Mouse (Mus musculus) adrenal gland (tissue): ENCODE data around the gene Aym1.

ENCODE experiments used
- intact Hi-C: fragments of 180-260 bp; cut with DNase I; formaldehyde crosslinking; loops from one replicate; pipeline ENCODE4 v1.15.1; 2025

Gene Aym1

DNA sequence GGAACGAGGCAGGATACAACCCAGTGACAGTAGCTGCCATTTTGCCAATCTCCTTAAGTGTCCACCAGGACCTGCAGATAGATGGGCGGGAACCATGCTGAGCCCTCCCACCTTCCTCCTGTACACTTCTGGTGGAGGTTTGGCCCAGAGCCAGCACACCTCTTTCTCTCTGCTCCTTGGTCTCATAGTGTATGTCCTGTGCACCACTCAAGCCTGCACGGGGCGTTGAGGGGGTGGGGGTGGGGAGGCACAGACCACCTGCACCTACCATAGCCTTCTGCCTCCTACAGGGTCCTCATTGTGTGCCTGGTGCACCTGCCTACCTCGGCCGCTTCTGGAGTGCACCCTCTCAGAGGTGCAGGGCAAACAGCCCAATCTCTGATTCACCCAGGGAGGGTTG is 4.5 kb upstream of the Aym1 start:
- intact Hi-C loops, result no loop called here

DNA sequence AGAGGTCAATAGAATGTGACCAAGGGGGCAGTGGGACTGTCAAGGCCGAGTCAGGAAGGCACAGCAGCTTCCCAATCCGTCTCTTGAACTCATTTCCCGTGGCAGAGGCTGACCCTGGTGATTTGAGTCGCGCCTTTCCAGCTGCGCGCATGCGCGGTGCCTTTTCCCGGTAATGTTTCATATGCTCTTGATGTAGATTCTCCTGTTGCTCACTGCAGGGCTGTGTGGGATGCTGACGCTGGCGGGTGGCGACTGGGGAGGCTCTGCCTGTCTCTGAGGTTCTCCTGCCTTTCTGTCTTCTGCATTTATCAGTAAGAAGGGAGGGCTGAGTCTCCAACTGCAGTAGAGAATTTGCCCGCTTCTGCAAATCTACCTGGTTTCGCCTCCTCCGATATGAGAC is 2.8 kb upstream of the Aym1 start:
- intact Hi-C loops, result no loop called here

DNA sequence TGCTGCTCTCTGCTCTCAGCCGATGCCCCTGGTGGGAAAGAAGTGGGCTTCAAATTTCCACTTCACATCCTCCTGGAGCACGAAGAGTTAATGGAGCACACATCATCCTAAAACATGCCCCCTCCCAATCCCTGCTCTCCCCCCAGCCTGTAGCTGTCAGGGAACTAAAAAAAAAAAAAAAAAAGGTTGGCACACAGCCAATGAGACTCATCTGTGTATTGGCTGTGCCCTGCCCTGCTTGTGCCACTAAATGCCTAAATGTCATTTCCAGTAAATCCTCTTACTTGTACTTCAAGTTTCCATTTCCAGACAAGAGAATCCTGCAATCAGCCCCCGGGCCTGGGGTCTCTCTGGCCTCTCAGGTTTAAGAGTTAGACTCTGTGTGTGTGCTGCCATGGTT is 562 bp downstream of the Aym1 start:
- intact Hi-C loops, result no loop called here

DNA sequence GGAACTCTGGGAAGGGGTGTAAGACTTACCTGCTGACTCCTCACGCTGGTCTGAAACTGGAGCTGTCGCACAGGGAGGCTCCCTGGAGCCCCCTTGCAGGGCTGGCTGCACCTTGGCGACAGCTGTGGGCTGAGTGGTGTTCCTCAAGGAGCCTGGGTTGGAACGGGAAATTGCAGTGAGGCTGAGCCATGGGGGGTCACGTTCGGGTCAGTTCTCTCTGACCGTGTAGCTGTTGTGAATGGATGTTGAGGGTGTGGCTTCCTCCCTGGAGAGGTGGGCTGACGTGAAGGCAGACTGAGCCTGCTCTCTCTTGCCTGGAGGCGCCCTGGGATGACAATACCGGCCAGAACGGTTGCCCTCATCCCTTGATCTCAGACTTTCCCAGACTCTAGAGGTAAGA is 1.7 kb downstream of the Aym1 start:
- intact Hi-C loops, result no loop called here

DNA sequence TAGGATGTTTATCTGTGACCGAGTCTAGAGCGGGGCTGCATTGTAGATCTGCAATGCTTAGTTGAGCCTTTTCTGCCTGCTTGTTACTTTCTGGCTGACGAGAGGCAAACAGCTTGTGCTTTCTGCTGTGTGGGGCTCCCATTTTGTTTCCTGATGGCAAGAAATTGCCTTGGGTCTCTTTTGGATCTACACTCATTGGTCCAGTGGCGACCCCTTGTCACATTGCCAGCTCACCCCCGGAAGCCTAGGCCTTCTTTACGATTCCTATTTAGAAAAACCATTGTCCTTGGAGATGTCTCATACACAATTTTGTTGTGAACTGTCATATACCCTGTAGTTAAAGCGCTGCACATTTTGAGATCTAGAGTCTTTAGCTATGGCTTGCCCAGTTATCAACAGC is 4.2 kb downstream of the Aym1 start:
- intact Hi-C loops, result loop anchor here (10.0 kb wide), 2 partner anchors 454 to 484 kb away; no protein-coding TSS in a partner anchor

DNA sequence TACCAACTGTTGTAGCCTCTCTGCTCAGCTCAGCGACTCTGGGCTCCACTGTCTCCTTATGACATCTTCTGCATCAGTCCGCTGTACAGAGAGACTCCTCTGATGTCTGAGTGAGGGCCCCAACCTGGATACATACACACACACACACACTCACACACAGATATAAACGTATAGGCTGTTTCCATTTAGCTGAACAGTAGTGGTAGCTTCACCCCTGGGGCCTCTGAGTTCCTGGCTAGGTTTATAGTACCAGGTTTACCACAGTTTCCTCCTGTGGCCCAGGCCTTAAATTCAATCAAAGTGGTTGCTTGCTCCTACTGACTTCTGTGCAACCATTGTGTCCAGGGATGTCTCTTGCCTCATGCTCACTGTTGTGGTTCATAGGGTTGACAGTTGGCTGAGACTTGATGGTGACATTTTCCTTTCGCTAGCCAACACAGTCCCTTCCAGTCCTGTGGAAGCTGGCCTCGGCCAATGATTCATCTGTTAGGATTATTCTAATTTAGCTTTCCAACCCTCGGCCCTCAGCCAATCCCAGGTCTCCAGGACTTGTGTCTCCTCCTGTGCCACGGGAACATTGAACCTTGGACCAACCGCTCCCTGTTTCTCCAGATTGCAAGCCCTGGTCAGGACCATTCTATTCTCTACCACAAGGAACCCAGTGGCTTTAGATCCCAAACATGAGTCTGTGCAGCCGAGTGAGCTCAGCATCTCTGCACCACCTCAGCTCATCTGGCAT is 5.3 kb downstream of the Aym1 start:
- intact Hi-C loops, result loop anchor here (10.0 kb wide), 2 partner anchors 452 to 482 kb away; no protein-coding TSS in a partner anchor

DNA sequence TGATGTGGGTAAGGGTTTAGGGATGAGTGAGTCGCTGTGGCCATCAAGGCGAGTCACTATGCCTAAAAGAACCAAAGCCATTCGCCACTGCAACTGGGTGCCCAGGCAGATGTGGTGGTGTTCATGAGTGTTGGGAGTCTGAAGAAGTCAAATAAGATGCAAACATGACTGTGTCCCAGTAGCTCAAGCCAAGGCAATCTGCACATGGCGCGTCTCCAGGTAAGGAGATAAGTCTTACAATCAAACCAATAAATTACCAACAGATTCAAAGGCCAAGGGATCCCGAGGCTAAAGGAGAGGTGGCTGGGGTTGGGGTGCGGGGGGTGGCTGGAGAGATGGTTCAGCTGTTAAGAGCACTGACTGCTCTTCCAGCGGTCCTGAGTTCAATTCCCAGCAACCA is 6.1 kb downstream of the Aym1 start:
- intact Hi-C loops, result loop anchor here (10.0 kb wide), 2 partner anchors 452 to 482 kb away; no protein-coding TSS in a partner anchor

DNA sequence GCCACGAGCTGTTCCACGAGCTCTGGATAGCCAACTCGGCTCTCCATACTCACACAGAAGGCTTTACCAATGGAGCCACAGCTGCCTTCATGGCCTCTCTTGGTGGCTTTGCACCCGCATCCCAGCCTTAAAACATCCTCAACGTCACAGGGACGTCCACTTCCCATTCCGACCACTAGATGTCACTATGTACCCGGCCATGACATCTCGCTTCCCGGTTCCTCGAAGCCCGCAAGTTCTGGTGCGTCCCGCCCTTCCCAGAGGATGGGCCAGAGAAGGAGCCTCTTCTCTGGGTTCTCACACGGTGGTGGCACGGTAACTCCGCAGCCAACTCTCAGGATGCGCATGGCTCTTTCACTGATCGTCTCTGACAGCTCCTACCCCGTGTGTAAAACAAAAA is 8.8 kb downstream of the Aym1 start:
- intact Hi-C loops, result loop anchor here (2.0 to 10.0 kb wide), 3 partner anchors 359 to 479 kb away; partner anchors contain the start of gene 1700069L16Rik

DNA sequence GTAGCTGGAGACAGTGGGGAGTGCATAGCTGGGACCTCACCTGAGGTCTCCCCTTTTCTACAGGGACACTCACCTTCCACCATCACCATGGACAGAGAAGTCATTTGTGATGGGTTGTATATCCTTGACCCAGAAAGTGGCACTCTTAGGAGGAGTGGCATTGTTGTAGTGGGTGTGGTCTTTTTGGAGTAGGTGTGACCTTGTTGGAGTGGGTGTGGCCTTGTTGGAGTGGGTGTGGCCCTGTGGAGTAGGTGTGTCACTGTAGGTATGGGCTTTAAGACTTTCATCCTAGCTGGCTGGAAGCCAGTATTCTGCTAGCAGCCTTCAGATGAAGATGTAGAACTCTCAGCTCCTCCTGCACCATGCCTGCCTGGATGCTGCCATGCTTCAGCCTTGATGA is 10.6 kb downstream of the Aym1 start:
- intact Hi-C loops, result loop anchor here (2.0 to 10.0 kb wide), 3 partner anchors 357 to 477 kb away; partner anchors contain the start of gene 1700069L16Rik

DNA sequence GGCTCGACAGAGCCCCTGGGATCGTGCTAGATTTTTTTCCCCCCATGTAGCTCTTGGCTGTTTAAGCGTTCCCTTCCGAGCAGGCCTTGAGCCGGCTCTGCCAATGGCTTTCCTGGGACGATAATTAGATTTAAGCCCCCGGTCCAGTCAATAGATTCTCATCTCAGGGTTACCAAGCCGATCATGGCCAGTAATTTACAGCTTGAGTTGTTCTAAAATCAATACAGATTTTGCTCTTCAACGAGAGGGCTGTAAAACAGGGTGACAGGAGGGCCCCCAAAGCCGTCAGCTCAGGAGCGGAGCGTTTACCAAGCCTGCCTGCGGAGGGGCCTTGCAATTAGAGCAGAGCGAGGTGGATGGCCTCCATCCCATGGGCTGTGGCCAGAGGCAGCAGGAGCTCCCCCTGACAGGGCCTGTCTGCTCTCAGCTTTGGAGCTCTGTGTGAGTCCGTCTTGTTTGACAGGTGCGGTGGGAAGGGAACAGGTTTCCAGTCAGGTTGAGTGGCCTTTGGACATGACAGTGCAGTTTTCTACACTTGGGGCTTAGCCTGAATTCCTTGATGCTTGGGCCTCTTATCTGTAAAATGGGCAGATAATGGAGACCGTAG is 12.3 kb downstream of the Aym1 start:
- intact Hi-C loops, result loop anchor here (10.0 kb wide), 2 partner anchors 445 to 475 kb away; no protein-coding TSS in a partner anchor

DNA sequence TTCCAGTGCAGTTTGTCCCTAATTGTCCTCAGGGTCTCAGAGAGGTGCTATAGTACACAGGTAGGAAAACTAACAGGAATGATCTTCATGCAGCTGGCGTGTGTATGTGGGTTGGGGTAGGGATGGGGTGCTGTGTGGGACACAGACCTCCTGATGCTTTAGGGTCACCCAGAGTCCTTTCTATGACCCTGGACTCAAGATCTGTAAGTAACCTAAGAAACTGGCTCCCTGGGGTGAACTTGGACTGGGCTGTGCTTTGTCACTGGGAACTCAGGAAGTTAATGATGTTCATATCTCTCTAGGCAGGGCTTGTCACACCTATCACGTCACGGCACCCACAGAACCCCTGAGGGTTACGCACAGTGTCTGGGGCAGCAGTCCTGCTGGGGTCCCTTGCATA is 15.4 kb downstream of the Aym1 start:
- intact Hi-C loops, result no loop called here

DNA sequence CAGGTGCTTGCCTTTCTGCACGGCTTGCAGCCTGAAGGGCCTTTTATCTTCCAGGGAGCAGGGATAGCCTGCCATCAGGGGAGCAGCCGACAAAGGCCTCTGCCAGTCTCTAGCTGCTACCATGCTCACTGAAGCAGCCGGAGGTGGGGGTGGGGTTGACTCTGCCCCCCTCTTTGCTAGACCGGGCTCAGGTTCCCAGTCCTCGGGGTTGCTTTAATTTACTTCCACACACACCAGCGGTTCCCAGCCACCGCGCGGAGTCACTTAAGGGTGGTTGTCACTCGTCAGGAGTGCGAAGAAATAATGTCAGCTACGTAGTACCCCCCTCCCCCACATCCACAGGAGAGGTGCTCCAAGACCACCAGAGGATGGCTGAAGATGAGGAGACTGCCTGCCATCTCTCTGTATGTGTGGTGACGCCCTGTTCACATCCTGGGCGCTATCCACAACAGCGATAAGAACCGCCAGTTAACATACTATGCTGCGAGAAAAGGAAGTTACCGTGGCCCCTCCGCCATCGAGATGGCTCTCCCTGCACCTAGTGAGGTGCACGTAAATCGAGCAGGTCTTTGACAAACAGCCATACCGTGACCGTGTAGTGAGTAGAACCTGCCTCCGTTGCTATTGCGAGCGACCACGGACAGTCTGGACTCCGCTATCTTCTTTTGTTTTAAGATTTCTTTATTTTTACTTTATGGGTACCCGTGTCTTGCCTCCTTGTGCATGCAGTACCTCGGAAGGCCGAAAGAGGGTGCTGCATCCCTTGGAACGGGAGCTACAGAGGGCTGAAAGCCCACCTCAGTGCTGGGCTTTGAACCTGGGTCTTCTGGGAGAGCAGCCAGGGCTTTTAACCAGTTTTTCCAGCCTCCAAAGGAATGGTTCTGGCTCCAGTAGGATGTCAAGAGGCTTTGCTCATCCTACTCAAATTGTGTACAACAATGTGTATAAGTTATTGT is 16.2 kb downstream of the Aym1 start:
- intact Hi-C loops, result no loop called here

DNA sequence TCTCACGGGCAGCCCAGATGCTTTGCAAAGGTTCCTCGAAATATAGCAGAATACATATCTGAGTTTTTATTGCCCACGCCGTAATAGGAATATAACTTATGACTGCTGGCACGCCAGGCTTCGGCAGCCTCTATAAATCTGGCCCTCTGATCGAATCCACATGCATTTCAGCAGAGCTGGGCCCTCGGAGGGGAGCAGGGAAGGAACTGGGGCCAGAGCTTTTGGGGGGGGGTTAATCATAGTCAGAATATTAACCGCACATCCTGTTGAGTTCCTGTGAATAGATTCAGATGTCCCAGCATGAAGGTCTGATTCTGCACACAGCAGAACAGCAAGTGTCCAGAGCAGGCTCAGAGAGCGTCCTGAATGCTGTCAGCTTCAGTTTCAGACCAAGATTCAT is 17.2 kb downstream of the Aym1 start:
- intact Hi-C loops, result no loop called here

DNA sequence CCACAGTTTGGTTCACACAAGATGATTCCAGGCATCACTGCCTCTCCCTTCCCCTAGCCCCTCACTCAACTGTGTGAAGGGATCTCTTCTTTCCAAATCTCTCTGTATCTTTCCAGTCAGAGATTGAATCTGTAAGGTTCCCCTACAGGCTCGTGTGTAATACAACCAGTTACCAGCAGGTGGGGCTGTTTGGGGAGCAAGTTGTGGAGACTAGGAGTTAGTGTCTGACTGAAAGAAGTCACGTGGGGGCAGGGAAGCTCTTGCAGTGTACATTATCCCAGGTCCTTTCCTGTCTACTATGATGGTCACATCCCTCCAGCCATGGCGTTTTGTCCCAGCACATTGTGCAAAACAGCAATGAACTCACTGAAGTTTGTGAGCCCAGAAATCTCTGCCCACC is 18.7 kb downstream of the Aym1 start:
- intact Hi-C loops, result no loop called here

DNA sequence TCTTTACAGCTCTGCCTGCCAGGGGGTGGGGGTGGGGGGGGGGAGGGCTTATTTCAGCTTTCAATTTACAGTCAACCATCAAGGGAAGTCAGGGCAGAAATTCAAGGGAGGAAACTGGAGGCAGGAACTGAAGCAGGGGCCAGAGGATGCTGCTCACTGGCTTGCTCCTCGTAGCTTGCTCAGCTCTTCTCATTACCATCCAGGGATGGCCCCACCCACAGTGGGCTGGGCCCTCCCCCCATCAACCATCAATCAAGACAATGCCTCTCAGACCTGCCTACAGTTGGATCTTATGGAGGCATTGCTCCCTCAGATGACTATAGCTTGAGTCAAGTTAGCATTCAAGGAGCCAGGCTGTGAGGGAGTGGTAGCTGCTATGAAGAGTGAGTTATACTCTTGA is 19.2 kb downstream of the Aym1 start:
- intact Hi-C loops, result no loop called here

DNA sequence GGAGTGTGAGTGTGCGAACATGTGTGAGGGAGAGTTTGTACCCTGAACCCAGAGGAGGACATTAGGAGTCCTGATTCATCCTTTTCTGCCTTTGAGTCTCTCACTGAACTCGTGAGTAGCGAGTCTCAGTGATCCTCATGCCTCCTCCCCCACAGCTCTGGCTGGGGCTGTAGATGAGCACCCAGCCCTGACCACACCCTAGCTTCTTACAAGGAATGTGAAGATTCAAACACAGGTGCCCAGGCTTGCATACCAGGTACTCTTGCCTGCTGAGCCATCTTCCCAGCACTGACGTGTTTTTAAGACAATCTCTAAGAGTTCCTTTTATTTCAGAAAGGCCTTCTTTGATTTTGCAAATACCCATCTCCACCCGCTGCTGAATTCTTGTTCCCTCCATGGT is 22.3 kb downstream of the Aym1 start:
- intact Hi-C loops, result no loop called here

DNA sequence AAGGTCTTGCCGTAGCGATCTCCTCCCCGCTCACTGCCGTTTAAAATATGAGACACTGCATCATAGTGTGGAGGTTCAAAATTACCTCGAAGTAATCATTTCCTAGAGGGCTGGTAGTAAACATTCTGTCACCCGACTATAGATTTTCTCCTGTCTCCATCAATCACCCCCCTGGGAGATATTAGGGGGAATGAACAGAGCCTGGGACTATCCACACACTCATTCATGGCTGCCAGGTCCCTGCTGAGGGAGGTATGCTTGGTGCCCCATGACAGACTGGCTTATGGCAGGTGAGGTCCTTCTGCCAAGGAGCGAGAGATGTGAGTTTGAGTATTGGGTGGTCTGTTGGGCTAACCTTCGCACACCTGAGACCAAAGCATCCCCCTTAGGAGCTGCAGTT is 23.5 kb downstream of the Aym1 start:
- intact Hi-C loops, result no loop called here

DNA sequence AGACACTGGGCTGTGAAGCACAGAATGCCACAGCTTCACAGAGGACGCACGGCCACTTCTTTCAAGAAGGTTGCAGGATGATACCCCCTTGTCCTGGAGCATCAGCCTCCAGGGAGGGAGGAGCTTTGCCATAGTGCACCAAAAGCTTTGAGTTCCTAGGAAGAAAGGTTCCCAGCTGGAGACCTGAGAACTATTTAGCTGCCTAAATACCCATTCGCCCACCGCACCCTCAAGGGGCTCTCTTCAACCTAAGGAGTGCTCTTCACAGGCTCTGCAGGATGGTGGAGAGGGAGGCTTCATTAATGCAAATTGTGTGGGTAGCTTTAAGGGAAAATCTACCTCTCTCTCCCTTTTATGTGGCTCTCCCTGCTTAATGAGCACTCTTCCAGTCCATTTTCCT is 25.5 kb downstream of the Aym1 start:
- intact Hi-C loops, result no loop called here

DNA sequence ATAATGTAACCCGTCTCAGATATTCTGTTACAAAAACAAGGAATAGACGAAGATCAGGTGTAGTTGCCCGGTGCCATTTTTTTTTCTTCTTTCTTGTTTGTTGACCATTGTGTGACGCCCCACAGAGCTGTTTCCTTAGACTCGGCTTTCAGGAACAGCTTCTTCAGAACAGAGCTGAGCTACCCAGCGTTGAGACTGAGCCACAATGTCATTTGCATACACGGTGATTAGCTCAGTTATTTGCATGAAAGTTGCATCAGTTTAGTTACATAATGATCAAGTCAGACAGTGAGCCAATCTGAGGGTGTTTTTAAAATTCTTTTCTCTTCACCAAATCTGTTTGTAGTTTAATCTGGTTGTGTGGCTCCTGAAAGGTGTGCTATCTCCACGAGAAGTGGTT is 36.7 kb downstream of the Aym1 start:
- intact Hi-C loops, result no loop called here

DNA sequence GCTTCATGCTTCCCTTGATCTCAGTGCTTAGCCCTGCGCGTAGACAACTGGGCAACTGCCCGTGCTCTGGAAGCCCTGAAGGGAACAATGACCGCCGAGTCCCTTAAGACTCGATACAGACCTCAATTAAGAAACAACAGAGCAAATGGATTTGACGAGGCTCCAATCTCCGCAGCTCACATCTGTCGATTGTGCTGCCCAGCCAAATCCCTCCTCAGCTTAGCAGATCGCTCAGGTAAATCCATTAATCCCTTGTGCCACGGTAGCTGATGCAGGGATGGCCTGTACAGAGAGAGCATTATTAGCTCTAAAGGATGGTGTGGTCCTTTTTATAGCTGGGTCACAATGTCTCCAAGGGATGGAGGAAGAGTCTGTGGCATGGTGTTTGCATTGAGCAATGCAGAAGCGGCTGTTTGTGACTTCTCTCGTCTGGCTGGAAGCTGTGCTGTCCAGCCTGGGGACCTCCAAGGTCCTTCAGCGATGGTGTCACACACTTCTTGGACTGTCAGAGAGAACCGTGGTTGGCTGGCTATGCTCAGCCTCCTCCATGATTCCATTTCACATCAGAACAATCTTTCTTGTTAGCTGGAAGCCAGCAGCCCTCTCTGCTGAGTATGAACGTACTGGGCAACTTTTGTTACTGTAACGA is 39.3 kb downstream of the Aym1 start:
- intact Hi-C loops, result no loop called here
